Mouse (Mus musculus): ENCODE data around the gene Ppa1. TPM values are rescaled to one million over a fixed set of nuclear protein-coding genes. Genes with fewer than 3 reads are reported as not detected.
"Not testable (repeated sequence)": the region's sequence is repeated elsewhere in the genome, so short reads cannot be mapped to it uniquely, and the experiment has no call there.

The Ppa1 gene
- polyA plus RNA-seq, 1 experiment from 2014 or later = 124 TPM

GRCm38 (mm10) chr10:61623874-61624273 is 24.5 kb upstream of the Ppa1 start:
- TF ChIP-seq CTCF (IDR thresholded peaks at IDR 0.05; ENCODE audit: low read depth) = peak; percentile 53
- not testable (repeated sequence) for H3K36me3 ChIP-seq (ENCODE audit: control insufficient read depth, insufficient read depth, low read length); H3K9ac ChIP-seq (ENCODE audit: low read length); H3K4me2 ChIP-seq (replicated peaks; ENCODE audit: low read depth); H3K4me3 ChIP-seq (ENCODE audit: low read depth, low read length); H3K27ac ChIP-seq (replicated peaks); ATAC-seq (ENCODE audit: low FRiP score, low TSS enrichment); DNase-seq (ENCODE audit: low spot score); H3K27me3 ChIP-seq (ENCODE audit: control insufficient read depth, insufficient read depth, low read length); H3K4me1 ChIP-seq (replicated peaks; ENCODE audit: control insufficient read depth, insufficient read depth); H3K9me3 ChIP-seq (ENCODE audit: control insufficient read depth, low read length)
- 72% methylated on average over 3 of the region's 3 CpGs for WGBS

- no peak for DNase-seq (ENCODE audit: low spot score)
Observed at GRCm38 (mm10) chr10:61624771-61625170, 23.6 kb upstream of the Ppa1 start.

GRCm38 (mm10) chr10:61625381-61626257 is 22.7 kb upstream of the Ppa1 start:
- Histone ChIP-seq H3K36me3 (ENCODE audit: control insufficient read depth, insufficient read depth, low read length) (no peaks in the 10 kb centered on the region), H3K9me3 (ENCODE audit: control insufficient read depth, low read length) (no peaks in the 10 kb centered on the region), H3K27ac (replicated peaks) (no peak overlapping the region), H3K4me2 (replicated peaks; ENCODE audit: low read depth) (peak overlapping the region; percentile 66), H3K4me3 (ENCODE audit: low read depth, low read length) (peak overlapping the region; percentile 29), H3K4me1 (replicated peaks; ENCODE audit: control insufficient read depth, insufficient read depth) (peaks cover 6% of the 10 kb centered on the region; the same call in 1 of the 2 replicates), H3K9ac (ENCODE audit: low read length) (peak overlapping the region; percentile 47), H3K27me3 (ENCODE audit: control insufficient read depth, insufficient read depth, low read length) (no peaks in the 10 kb centered on the region; the same call in 1 of the 2 replicates)
- TF ChIP-seq EP300 (optimal IDR thresholded peaks at IDR 0.05) (no peak), CTCF (IDR thresholded peaks at IDR 0.05; ENCODE audit: low read depth) (no peak)
- DNase-seq (ENCODE audit: low spot score) (no peak), ATAC-seq (ENCODE audit: low FRiP score, low TSS enrichment) (no peak; the same call in 1 of the 2 replicates)
- 4% methylated on average over 74 of the region's 74 CpGs for WGBS

More at GRCm38 (mm10) chr10:61624771-61625170, 23.6 kb upstream of the Ppa1 start:
- TF ChIP-seq EP300 (optimal IDR thresholded peaks at IDR 0.05) = no peak
- TF ChIP-seq CTCF (IDR thresholded peaks at IDR 0.05; ENCODE audit: low read depth) = no peak
- no peak overlapping the region for H3K9ac ChIP-seq (ENCODE audit: low read length)
- no peak overlapping the region for H3K4me3 ChIP-seq (ENCODE audit: low read depth, low read length)
- no peaks in the 10 kb centered on the region for H3K36me3 ChIP-seq (ENCODE audit: control insufficient read depth, insufficient read depth, low read length)
- whole genome bisulfite sequencing = 31% methylated on average over 5 of the region's 5 CpGs
- no peak overlapping the region for H3K4me2 ChIP-seq (replicated peaks; ENCODE audit: low read depth)
- no peak for ATAC-seq (ENCODE audit: low FRiP score, low TSS enrichment)
- H3K27ac ChIP-seq (replicated peaks) = no peak overlapping the region
- no peaks in the 10 kb centered on the region; the same call in 1 of the 2 replicates for H3K27me3 ChIP-seq (ENCODE audit: control insufficient read depth, insufficient read depth, low read length)
- no peaks in the 10 kb centered on the region for H3K9me3 ChIP-seq (ENCODE audit: control insufficient read depth, low read length)
- H3K4me1 ChIP-seq (replicated peaks; ENCODE audit: control insufficient read depth, insufficient read depth) = peaks cover 6% of the 10 kb centered on the region; the same call in 1 of the 2 replicates

GRCm38 (mm10) chr10:61626551-61626950 is 21.8 kb upstream of the Ppa1 start:
- H3K4me2 ChIP-seq (replicated peaks; ENCODE audit: low read depth) = no peak overlapping the region
- no peak overlapping the region for H3K27ac ChIP-seq (replicated peaks)
- no peaks in the 10 kb centered on the region; the same call in 1 of the 2 replicates for H3K27me3 ChIP-seq (ENCODE audit: control insufficient read depth, insufficient read depth, low read length)
- ATAC-seq (ENCODE audit: low FRiP score, low TSS enrichment) = no peak
- peaks cover 6% of the 10 kb centered on the region; the same call in 1 of the 2 replicates for H3K4me1 ChIP-seq (replicated peaks; ENCODE audit: control insufficient read depth, insufficient read depth)
- H3K36me3 ChIP-seq (ENCODE audit: control insufficient read depth, insufficient read depth, low read length) = no peaks in the 10 kb centered on the region
- WGBS = 75% methylated on average over 3 of the region's 3 CpGs
- no peak for TF ChIP-seq EP300 (optimal IDR thresholded peaks at IDR 0.05)
- no peak for TF ChIP-seq CTCF (IDR thresholded peaks at IDR 0.05; ENCODE audit: low read depth)
- H3K9ac ChIP-seq (ENCODE audit: low read length) = no peak overlapping the region
- no peaks in the 10 kb centered on the region for H3K9me3 ChIP-seq (ENCODE audit: control insufficient read depth, low read length)
- DNase-seq (ENCODE audit: low spot score) = no peak
- H3K4me3 ChIP-seq (ENCODE audit: low read depth, low read length) = no peak overlapping the region

GRCm38 (mm10) chr10:61627195-61627937 is 21.0 kb upstream of the Ppa1 start:
- H3K36me3 ChIP-seq (ENCODE audit: control insufficient read depth, insufficient read depth, low read length) = no peaks in the 10 kb centered on the region
- no peak for DNase-seq (ENCODE audit: low spot score)
- no peaks in the 10 kb centered on the region for H3K9me3 ChIP-seq (ENCODE audit: control insufficient read depth, low read length)
- TF ChIP-seq EP300 (optimal IDR thresholded peaks at IDR 0.05) = no peak
- no peak for TF ChIP-seq CTCF (IDR thresholded peaks at IDR 0.05; ENCODE audit: low read depth)
- H3K4me1 ChIP-seq (replicated peaks; ENCODE audit: control insufficient read depth, insufficient read depth) = peaks cover 6% of the 10 kb centered on the region; the same call in 1 of the 2 replicates
- 56% methylated on average over 15 of the region's 15 CpGs for WGBS
- no peak overlapping the region for H3K4me2 ChIP-seq (replicated peaks; ENCODE audit: low read depth)
- H3K9ac ChIP-seq (ENCODE audit: low read length) = no peak overlapping the region
- H3K27me3 ChIP-seq (ENCODE audit: control insufficient read depth, insufficient read depth, low read length) = no peaks in the 10 kb centered on the region; the same call in 1 of the 2 replicates
- H3K4me3 ChIP-seq (ENCODE audit: low read depth, low read length) = no peak overlapping the region
- H3K27ac ChIP-seq (replicated peaks) = no peak overlapping the region
- no peak for ATAC-seq (ENCODE audit: low FRiP score, low TSS enrichment)

All from stomach, postnatal 0 days (tissue).